Mouse (Mus musculus) lung, postnatal 0 days (tissue): Measurements from ENCODE around the gene Tle6.

Experiments
- CTCF ChIP-seq: IDR thresholded peaks from 2 replicates; pipeline ENCODE4 v1.5.1; 2016; ENCODE audit warnings: antibody characterized with exemption, mild to moderate bottlenecking
- EP300 ChIP-seq: IDR thresholded peaks from 2 replicates; pipeline ENCODE4 v1.6.1; 2016; ENCODE audit warnings: antibody characterized with exemption, mild to moderate bottlenecking, control low read depth

- no peak for TF ChIP-seq CTCF
- no peak for TF ChIP-seq EP300
Measured at GRCm38 (mm10) chr10:81544296-81545160, 56.3 kb downstream of the Tle6 start.
